Mouse (Mus musculus) inflammation-experienced regulatory T-cells, adult 6 months (primary cell): ENCODE data around the gene Cybc1. TPM values are rescaled to one million over a fixed set of nuclear protein-coding genes. Genes with fewer than 3 reads are reported as not detected.
A peak's percentile ranks its signal among the peaks of the same experiment; 100 is the strongest.

Experiments used
- ATAC-seq: one replicate; pipeline ENCODE4 v1.8.0; 2017
- polyA plus RNA-seq, 3 experiments: library from polyadenylated mRNA; unstranded; fragments of 100-300 nt; shearing (Covaris generic); gene quantifications; one replicate each; pipeline ENCODE4 v1.2.1; 2017

Cybc1 gene
- polyA plus RNA-seq, 3 experiments from 2014 or later, result 78.0 to 95.8 (median 86.5) TPM

- peak; percentile 91 for ATAC-seq
Observed at GRCm38 (mm10) chr11:121204161-121205006, 24.7 kb downstream of the Cybc1 start, which contains the start of the genes Hexdc and Ogfod3. Gene Hexdc (plus strand): TSS chr11:121204433. Gene Ogfod3 (minus strand): TSS chr11:121204711.

GRCm38 (mm10) chr11:121203859-121204160 is 25.3 kb downstream of the Cybc1 start:
- no peak for ATAC-seq

GRCm38 (mm10) chr11:121201436-121202198 is 27.5 kb downstream of the Cybc1 start:
- no peak for ATAC-seq

- no peak for ATAC-seq
Observed at GRCm38 (mm10) chr11:121200781-121201180, 28.3 kb downstream of the Cybc1 start.

GRCm38 (mm10) chr11:121199851-121200250 is 29.3 kb downstream of the Cybc1 start:
- ATAC-seq, result no peak

- ATAC-seq, result no peak
Observed at GRCm38 (mm10) chr11:121198622-121199021, 30.5 kb downstream of the Cybc1 start.

- no peak for ATAC-seq
Observed at GRCm38 (mm10) chr11:121193415-121193814, 35.7 kb downstream of the Cybc1 start.

- no peak for ATAC-seq
Observed at GRCm38 (mm10) chr11:121192742-121193141, 36.4 kb downstream of the Cybc1 start.

- no peak for ATAC-seq
Observed at GRCm38 (mm10) chr11:121189681-121190080, 39.4 kb downstream of the Cybc1 start.

GRCm38 (mm10) chr11:121176285-121177270 is 52.5 kb downstream of the Cybc1 start:
- ATAC-seq, result no peak

- ATAC-seq, result no peak
Observed at GRCm38 (mm10) chr11:121174234-121174633, 54.9 kb downstream of the Cybc1 start.

GRCm38 (mm10) chr11:121173203-121173602 is 55.9 kb downstream of the Cybc1 start:
- ATAC-seq, result no peak

Other genes with a start within 250 kb of the Cybc1 start
- gene Csnk1d, start 238.0 kb downstream of the Cybc1 start, polyA plus RNA-seq, result 10 to 100 TPM; 56.0 to 64.3 (median 61.4) TPM
- gene Cd7, start 189.9 kb downstream of the Cybc1 start, polyA plus RNA-seq, result 100 to 1,000 TPM in 1 of 3 experiments, 10 to 100 TPM in 2; 51.7 to 149 (median 51.9) TPM
- not detected for gene Sectm1b, start 165.8 kb downstream of the Cybc1 start, polyA plus RNA-seq
- not detected for gene Sectm1a, start 148.1 kb downstream of the Cybc1 start, polyA plus RNA-seq
- not detected for gene Tex19.2, start 110.6 kb downstream of the Cybc1 start, polyA plus RNA-seq
- not detected for gene Tex19.1, start 83.2 kb downstream of the Cybc1 start, polyA plus RNA-seq
- not detected for gene Uts2r, start 69.1 kb downstream of the Cybc1 start, polyA plus RNA-seq
- gene Hexdc, start 24.9 kb downstream of the Cybc1 start, polyA plus RNA-seq, result 1 to 10 TPM in 2 of 3 experiments, under 1 TPM in 1; 0.86 to 2.7 (median 1.5) TPM
- 1 to 10 TPM; 3.2 to 7.3 (median 5.3) TPM for gene Ogfod3, start 24.6 kb downstream of the Cybc1 start, polyA plus RNA-seq
- gene Narf, start 7.9 kb upstream of the Cybc1 start, polyA plus RNA-seq, result 10 to 100 TPM; 19.6 to 28.6 (median 23.6) TPM
- gene Foxk2, start 30.7 kb upstream of the Cybc1 start, polyA plus RNA-seq, result 1 to 10 TPM; 6.3 to 8.5 (median 6.6) TPM
- 10 to 100 TPM; 25.9 to 27.2 (median 26.9) TPM for gene Wdr45b, start 125.1 kb upstream of the Cybc1 start, polyA plus RNA-seq
- under 1 TPM in 1 of 3 experiments, not detected in 2; 0.42 TPM for gene Rab40b, start 158.9 kb upstream of the Cybc1 start, polyA plus RNA-seq
- gene Fn3krp, start 192.1 kb upstream of the Cybc1 start, polyA plus RNA-seq, result 1 to 10 TPM; 8.0 to 9.5 (median 8.3) TPM
- under 1 TPM in 1 of 3 experiments, not detected in 2; 0.18 TPM for gene Fn3k, start 205.6 kb upstream of the Cybc1 start, polyA plus RNA-seq
- gene Tbcd, start 222.6 kb upstream of the Cybc1 start, polyA plus RNA-seq, result 10 to 100 TPM; 15.2 to 27.0 (median 25.9) TPM